Mouse (Mus musculus) G1E (cell line): ENCODE data around the gene Nppa. TPM values are rescaled to one million over a fixed set of nuclear protein-coding genes. Genes with fewer than 3 reads are reported as not detected.

ENCODE experiments used
- ATAC-seq: 2 replicates; pipeline ENCODE4 v1.8.0; 2016; ENCODE audit warnings: mild to moderate bottlenecking; ENCODE audit not compliant: insufficient number of reproducible peaks, poor library complexity, low FRiP score, severe bottlenecking; ENCODE audit errors: extremely low read depth
- DNase-seq: peaks from one replicate; pipeline ENCODE4 v3.0.0; 2012; ENCODE audit warnings: low spot score
- H3K27me3 ChIP-seq: 2 replicates; pipeline ENCODE4 v1.6.1; 2012; ENCODE audit warnings: mild to moderate bottlenecking, low read length, inconsistent platforms; ENCODE audit not compliant: insufficient read depth
- H3K36me3 ChIP-seq: replicated peaks from 2 replicates; pipeline ENCODE3; 2012; ENCODE audit warnings: mild to moderate bottlenecking, inconsistent platforms
- H3K4me1 ChIP-seq: 2 replicates; pipeline ENCODE4 v1.6.1; 2012; ENCODE audit warnings: low read depth, low read length, inconsistent platforms, mixed read lengths; ENCODE audit not compliant: insufficient read depth
- H3K4me3 ChIP-seq: 2 replicates; pipeline ENCODE4 v1.5.1; 2012; ENCODE audit warnings: low read depth, mild to moderate bottlenecking, inconsistent platforms, low read length, moderate library complexity, mixed read lengths
- H3K9me3 ChIP-seq: replicated peaks from 2 replicates; pipeline ENCODE4 v1.6.1; 2012; ENCODE audit warnings: inconsistent platforms
- CTCF ChIP-seq: IDR thresholded peaks from 2 replicates; pipeline ENCODE4 v1.5.1; 2012; ENCODE audit warnings: low read depth, low read length, inconsistent platforms, mixed read lengths
- GATA1 ChIP-seq: IDR thresholded peaks from 2 replicates; pipeline ENCODE4 v1.6.1; 2012; ENCODE audit warnings: borderline replicate concordance, low read length, inconsistent platforms, mixed read lengths
- GATA2 ChIP-seq: IDR thresholded peaks from 2 replicates; pipeline ENCODE4 v1.6.1; 2012; ENCODE audit warnings: low read depth, low read length, inconsistent platforms, borderline replicate concordance
- POLR2AphosphoS5 ChIP-seq: IDR thresholded peaks from 2 replicates; pipeline ENCODE4 v1.6.1; 2012; ENCODE audit warnings: low read depth, low read length, inconsistent platforms; ENCODE audit not compliant: insufficient replicate concordance
- TAL1 ChIP-seq: conservative IDR thresholded peaks from 2 replicates; pipeline ENCODE4 v1.6.1; 2012; ENCODE audit warnings: low read depth, low read length, inconsistent platforms, mixed read lengths
- polyA plus RNA-seq: library from polyadenylated mRNA; stranded (reverse); fragments of >175 nt; gene quantifications from 2 replicates; pipeline ENCODE4 v1.2.3, GENCODE M21; 2012
- total RNA-seq, 2 experiments: library from RNA; stranded (forward) in 1 of 2; stranded (reverse) in 1 of 2; fragments of 200-1000 nt in 1 of 2; fragments of >200 nt in 1 of 2; fragmentation: Nextera tagmentation in 1 of 2; gene quantifications; 2 replicates each; pipeline ENCODE4 v1.2.3; 2014 to 2017

Gene Nppa
- total RNA-seq (2014; fragmentation: Nextera tagmentation) (not detected in 2 replicates), total RNA-seq (2017) (0.17 TPM in 1 of 2 replicates, not detected in the other), polyA plus RNA-seq (not detected in 2 replicates)

DNA sequence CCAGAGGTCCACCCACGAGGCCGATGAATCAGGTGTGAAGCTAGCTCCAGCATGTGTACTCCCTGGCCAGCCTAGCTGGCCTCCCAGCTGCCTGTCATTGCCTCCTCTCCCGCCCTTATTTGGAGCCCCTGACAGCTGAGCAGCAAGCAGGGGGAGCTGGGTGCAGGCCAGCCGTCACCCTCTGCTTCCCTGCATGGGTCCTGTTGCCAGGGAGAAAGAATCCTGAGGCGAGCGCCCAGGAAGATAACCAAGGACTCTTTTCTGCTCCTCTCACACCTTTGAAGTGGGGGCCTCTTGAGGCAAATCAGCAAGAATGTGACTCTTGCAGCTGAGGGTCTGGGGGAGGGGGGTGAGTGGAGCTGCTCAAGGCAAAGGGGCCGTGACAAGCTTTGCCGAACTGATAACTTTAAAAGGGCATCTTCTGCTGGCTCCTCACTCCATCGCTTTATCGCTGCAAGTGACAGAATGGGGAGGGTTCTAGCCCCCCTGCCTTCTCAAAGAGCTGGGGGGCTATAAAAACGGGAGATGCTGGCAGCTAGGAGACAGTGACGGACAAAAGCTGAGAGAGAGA, at the start of gene Nppa:
TSS of gene Nppa (plus strand) at position 521 of the 571 bp plus-strand sequence.
- ATAC-seq (no peak), DNase-seq (no peak)
- Histone ChIP-seq H3K4me1 (no peaks in the 10 kb centered on the region), H3K36me3 (peaks cover 26% of the 10 kb centered on the region), H3K4me3 (no peak within 1 kb of the TSS), H3K27me3 (no peaks in the 10 kb centered on the region), H3K9me3 (no peaks in the 10 kb centered on the region)
- TF ChIP-seq GATA2 (no peak), TAL1 (no peak), POLR2AphosphoS5 (no peak), CTCF (no peak), GATA1 (no peak)

DNA sequence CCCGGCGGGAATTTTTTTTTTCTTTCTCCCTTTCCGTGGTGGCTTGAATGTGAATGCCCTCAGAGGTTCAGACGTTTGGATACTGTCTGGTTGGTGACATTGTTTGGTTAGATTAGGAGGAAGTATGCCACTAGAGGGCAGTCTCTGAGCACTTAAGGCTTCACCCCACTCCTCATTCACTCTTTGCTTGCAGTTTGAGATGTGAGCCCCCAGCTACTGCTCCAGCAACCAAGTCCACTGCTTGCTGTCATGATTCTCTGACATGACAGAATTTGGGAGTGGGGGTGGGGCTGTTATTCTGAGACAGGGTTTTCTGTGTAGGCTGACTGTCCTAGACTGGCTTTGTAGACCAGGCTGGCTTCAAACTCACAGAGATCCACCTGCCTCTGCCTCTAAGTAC, 46.9 kb upstream of the Nppa start:
- Histone ChIP-seq H3K4me3 (no peak overlapping the region), H3K9me3 (no peaks in the 10 kb centered on the region), H3K4me1 (no peaks in the 10 kb centered on the region), H3K27me3 (no peaks in the 10 kb centered on the region), H3K36me3 (peaks cover 26% of the 10 kb centered on the region)
- TF ChIP-seq CTCF: peak; percentile 28; the same call in 1 of the 2 replicates
- no peak for TF ChIP-seq POLR2AphosphoS5
- peak; percentile 45 for DNase-seq
- peak; percentile 42; the same call in 1 of the 2 replicates for ATAC-seq

DNA sequence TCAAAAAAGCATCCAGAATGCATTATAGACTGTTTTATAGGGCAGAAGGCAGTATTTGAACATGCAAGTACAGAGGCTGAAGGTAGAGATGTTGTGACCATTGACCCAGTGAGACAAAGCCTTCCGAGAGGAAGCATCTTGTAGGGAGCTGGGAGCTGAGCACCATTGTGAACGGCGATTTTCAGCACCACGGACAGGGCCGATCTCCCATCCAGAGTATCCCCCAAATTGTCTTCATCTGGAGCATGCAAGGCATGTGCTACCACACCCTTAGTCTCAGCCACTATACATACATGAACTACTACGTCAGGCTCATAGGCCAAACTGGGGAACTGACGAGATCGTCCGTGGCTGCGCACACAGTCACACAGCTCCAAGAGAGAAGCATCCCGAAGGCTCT, 43.4 kb upstream of the Nppa start:
- H3K27me3 ChIP-seq: 0 out of 2 replicates have a peak, but pooled peaks cover 3% of the 10 kb centered on the region
- no peak overlapping the region for H3K4me3 ChIP-seq
- TF ChIP-seq GATA2 (no peak), TAL1 (no peak)
- H3K4me1 ChIP-seq: peaks cover 4% of the 10 kb centered on the region
- H3K36me3 ChIP-seq: peaks cover 2% of the 10 kb centered on the region
- ATAC-seq (no peak), DNase-seq (peak; percentile 26)
- H3K9me3 ChIP-seq: no peaks in the 10 kb centered on the region

DNA sequence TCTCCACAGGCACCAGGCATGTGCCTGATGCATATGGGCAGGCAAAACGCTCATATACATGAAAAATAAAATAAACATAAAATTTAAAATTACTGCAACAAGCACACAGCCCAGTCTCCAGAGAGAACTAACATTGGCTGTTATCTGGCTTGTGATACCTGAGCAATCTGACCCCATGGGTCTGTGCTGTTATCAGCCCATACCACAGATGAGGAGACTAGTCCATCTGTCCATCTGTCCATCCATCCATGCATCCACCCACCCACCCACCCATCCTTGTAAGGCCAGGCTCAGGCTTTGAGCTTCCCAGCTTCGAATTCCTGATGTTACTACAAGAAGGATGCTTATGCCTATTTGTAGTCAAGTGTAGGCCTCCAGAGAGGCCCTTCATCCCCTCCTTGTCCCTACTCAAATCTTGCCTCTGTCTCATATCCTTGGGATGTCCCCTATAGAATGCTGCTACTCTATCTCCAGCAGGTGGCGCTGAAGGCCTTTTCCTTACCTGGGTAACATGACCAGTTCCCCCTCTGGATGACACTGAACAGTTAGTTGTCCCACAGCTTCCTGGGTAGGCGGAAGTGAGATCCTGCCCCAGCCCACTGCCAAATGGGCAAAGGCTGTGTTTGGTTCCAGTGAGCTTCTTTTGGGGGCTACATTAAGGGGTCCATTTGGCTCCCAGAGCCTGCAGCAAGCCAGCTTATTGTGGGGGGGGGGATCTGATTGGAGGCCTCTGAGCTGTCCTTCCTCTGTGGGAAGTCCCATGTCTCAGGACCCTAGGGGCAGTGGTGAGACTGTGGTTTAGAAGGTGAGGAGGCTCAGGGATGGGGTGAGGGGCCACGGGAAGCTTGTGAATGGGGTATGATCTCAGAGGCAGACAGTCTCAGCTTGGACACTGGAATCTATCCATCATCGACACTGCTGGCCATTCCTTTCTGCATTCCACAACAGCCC, 40.4 kb upstream of the Nppa start:
- Histone ChIP-seq H3K36me3 (no peaks in the 10 kb centered on the region), H3K4me1 (peaks cover 4% of the 10 kb centered on the region), H3K9me3 (no peaks in the 10 kb centered on the region), H3K27me3 (peaks cover 10% of the 10 kb centered on the region; the same call in 1 of the 2 replicates), H3K4me3 (peak overlapping the region; percentile 25; the same call in 1 of the 2 replicates)
- peak; percentile 39 for TF ChIP-seq CTCF
- TF ChIP-seq POLR2AphosphoS5: no peak
- DNase-seq (peak; percentile 70), ATAC-seq (peak; percentile 84)

DNA sequence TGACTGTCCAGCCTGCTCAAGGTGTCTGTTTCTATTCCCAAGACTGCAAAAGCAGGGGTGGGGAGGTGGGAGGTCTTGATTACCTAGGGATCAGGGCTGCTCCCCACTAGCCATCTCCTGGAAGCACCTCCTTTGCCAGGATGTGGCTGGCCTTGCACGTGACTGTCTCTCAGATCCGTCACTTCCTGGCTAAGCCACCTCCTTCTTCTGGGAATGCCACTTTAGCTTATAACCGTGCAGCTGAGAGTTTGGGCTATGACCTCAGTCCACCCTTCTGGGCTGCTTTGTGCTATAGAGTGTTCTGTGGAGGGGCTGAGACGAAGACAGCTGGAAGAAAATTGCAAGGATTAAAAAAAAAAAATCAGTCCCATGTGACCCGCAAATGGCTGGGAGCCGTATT, 37.7 kb upstream of the Nppa start:
- Histone ChIP-seq H3K4me3 (no peak overlapping the region), H3K9me3 (no peaks in the 10 kb centered on the region), H3K4me1 (peaks cover 4% of the 10 kb centered on the region), H3K27me3 (peaks cover 15% of the 10 kb centered on the region; the same call in 1 of the 2 replicates), H3K36me3 (no peaks in the 10 kb centered on the region)
- no peak for DNase-seq
- TF ChIP-seq CTCF (no peak), POLR2AphosphoS5 (no peak), GATA1 (no peak), TAL1 (no peak), GATA2 (no peak)
- no peak for ATAC-seq

DNA sequence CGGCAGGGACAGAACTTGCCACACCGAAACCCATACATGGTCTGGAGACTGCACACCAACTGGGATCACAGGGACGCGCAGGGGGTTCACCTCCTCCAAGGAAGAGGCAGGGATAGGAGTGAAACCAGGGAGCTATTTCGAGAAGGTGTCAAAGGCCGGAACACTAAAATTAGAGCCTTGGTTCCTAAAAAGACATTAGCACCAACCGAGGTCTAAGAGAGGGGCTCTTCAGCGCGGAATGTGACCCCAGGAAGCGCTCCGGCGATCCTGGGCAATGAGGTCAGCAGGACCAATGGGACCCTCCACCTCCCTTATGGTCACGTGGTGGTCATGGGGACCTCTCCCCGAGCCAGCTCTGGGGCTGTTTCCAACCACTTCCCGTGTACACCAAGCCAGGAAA, 36.9 kb upstream of the Nppa start:
- no peak overlapping the region for H3K4me3 ChIP-seq
- DNase-seq (no peak), ATAC-seq (no peak)
- H3K36me3 ChIP-seq: no peaks in the 10 kb centered on the region
- H3K4me1 ChIP-seq: peaks cover 4% of the 10 kb centered on the region
- H3K9me3 ChIP-seq: no peaks in the 10 kb centered on the region
- TF ChIP-seq POLR2AphosphoS5 (no peak), GATA2 (no peak), GATA1 (no peak), CTCF (no peak), TAL1 (no peak)
- peaks cover 15% of the 10 kb centered on the region; the same call in 1 of the 2 replicates for H3K27me3 ChIP-seq

DNA sequence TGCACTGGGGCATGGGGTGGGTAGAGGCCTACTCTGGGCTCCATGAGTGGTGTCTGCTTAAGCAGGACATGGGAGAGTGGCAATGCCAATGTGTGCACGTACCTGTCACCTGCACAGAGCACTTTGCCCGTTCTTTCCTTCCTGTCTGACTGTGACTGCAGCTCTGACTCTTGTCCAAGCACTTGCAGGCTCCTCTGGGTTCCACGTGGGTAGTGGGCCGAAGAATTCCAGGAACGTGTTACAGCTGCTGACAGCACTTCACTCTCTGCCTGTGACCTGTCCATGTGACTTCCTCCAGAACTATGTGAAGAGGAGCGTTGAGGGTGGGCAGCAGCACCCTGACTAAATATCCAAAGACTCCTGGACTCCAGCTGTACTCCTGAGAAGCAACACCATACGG, 34.8 kb upstream of the Nppa start:
- H3K9me3 ChIP-seq: no peaks in the 10 kb centered on the region
- peaks cover 17% of the 10 kb centered on the region; the same call in 1 of the 2 replicates for H3K27me3 ChIP-seq
- no peak for TF ChIP-seq TAL1
- no peak for TF ChIP-seq POLR2AphosphoS5
- TF ChIP-seq CTCF: no peak
- TF ChIP-seq GATA2: no peak
- no peak for TF ChIP-seq GATA1
- no peak for ATAC-seq
- H3K36me3 ChIP-seq: no peaks in the 10 kb centered on the region
- H3K4me3 ChIP-seq: no peak overlapping the region
- peaks cover 1% of the 10 kb centered on the region for H3K4me1 ChIP-seq
- no peak for DNase-seq
